Comparison of ENCODE assay signal across 8 mouse cellular contexts in genomic region chr10:41303639-41304444, GRCm38 (mm10). TPM values are rescaled to one million over a fixed set of nuclear protein-coding genes. Genes with fewer than 3 reads are reported as not detected.
A peak's percentile ranks its signal among the peaks of the same experiment; 100 is the strongest.
DNase-seq lines count a peak whose midpoint lies in the region; ATAC-seq lines count a peak whose summit lies in the region.

Gene Ak9, plus strand, starts transcription at chr10:41303980.

- peak; percentile 88 for DNase-seq in 416B (ENCODE audit: low read depth)
- DNase-seq in adrenal gland, postnatal 4 days (ENCODE audit: low spot score in 2 of 2), result peak; percentile 36 to 63
- peak; percentile 95 for DNase-seq in embryonic facial prominence, embryonic 14.5 days (ENCODE audit: low spot score)
- peak; percentile 87 for DNase-seq in heart, adult 8-10 months (ENCODE audit: low spot score)
- DNase-seq in kidney, adult 8-10 months, result peak; percentile 92 to 95
- DNase-seq in midbrain, embryonic 14.5 days, result peak; percentile 92
- peak; percentile 85 for DNase-seq in spleen, adult 12 weeks (ENCODE audit: low spot score)

- no peaks in the 10 kb centered on the region for H3K36me3 ChIP-seq in embryonic facial prominence, embryonic 14.5 days (ENCODE audit: control insufficient read depth, insufficient read depth, low read length)
- no peaks in the 10 kb centered on the region for H3K36me3 ChIP-seq in limb, embryonic 12.5 days
- H3K36me3 ChIP-seq in midbrain, embryonic 14.5 days (ENCODE audit: control insufficient read depth, insufficient read depth, low read length), result no peaks in the 10 kb centered on the region

- no peaks in the 10 kb centered on the region for H3K9me3 ChIP-seq in embryonic facial prominence, embryonic 14.5 days (ENCODE audit: control insufficient read depth, low read length)
- H3K9me3 ChIP-seq in limb, embryonic 12.5 days, result no peaks in the 10 kb centered on the region
- no peaks in the 10 kb centered on the region for H3K9me3 ChIP-seq in midbrain, embryonic 14.5 days (ENCODE audit: control insufficient read depth, low read length)

- peak within 1 kb of the TSS; percentile 79 for H3K9ac ChIP-seq in embryonic facial prominence, embryonic 14.5 days (ENCODE audit: low read depth, low read length)
- H3K9ac ChIP-seq in limb, embryonic 12.5 days (replicated peaks), result peak within 1 kb of the TSS; percentile 72
- H3K9ac ChIP-seq in midbrain, embryonic 14.5 days (replicated peaks; ENCODE audit: low read length), result peak within 1 kb of the TSS; percentile 80

- H3K4me2 ChIP-seq in embryonic facial prominence, embryonic 14.5 days (ENCODE audit: low read depth, low read length), result peak within 1 kb of the TSS; percentile 82
- peak within 1 kb of the TSS; percentile 82 for H3K4me2 ChIP-seq in limb, embryonic 12.5 days
- peak within 1 kb of the TSS; percentile 92 for H3K4me2 ChIP-seq in midbrain, embryonic 14.5 days (ENCODE audit: low read length)

- no peaks in the 10 kb centered on the region for H3K4me1 ChIP-seq in embryonic facial prominence, embryonic 14.5 days (ENCODE audit: control insufficient read depth, insufficient read depth, low read length)
- peaks cover 7% of the 10 kb centered on the region for H3K4me1 ChIP-seq in limb, embryonic 12.5 days (replicated peaks)
- H3K4me1 ChIP-seq in midbrain, embryonic 14.5 days (ENCODE audit: control insufficient read depth, insufficient read depth, low read length), result peaks cover 8% of the 10 kb centered on the region; the same call in 1 of the 2 replicates

- under 1% methylated on average over 25 of the region's 25 CpGs for WGBS in embryonic facial prominence, embryonic 14.5 days
- under 1% methylated on average over 25 of the region's 25 CpGs for WGBS in limb, embryonic 12.5 days
- WGBS in midbrain, embryonic 14.5 days, result under 1% methylated on average over 25 of the region's 25 CpGs

- ATAC-seq in embryonic facial prominence, embryonic 14.5 days (ENCODE audit: low read depth), result peak; percentile 89
- ATAC-seq in limb, embryonic 12.5 days (ENCODE audit: insufficient number of reproducible peaks, insufficient read depth, low FRiP score, low TSS enrichment, low read depth), result peak; percentile 67
- peak; percentile 75 for ATAC-seq in midbrain, embryonic 14.5 days (ENCODE audit: low FRiP score, low TSS enrichment)

- peak within 1 kb of the TSS; percentile 24; the same call in 1 of the 2 replicates for H3K27ac ChIP-seq in embryonic facial prominence, embryonic 14.5 days (replicated peaks; ENCODE audit: low read depth, low read length)
- H3K27ac ChIP-seq in limb, embryonic 12.5 days, result peak within 1 kb of the TSS; percentile 65
- H3K27ac ChIP-seq in midbrain, embryonic 14.5 days (replicated peaks; ENCODE audit: low read depth, low read length), result peak within 1 kb of the TSS; percentile 75

- no peaks in the 10 kb centered on the region for H3K27me3 ChIP-seq in embryonic facial prominence, embryonic 14.5 days (replicated peaks; ENCODE audit: control insufficient read depth, insufficient read depth, low read length)
- H3K27me3 ChIP-seq in limb, embryonic 12.5 days, result no peaks in the 10 kb centered on the region
- no peaks in the 10 kb centered on the region for H3K27me3 ChIP-seq in midbrain, embryonic 14.5 days (ENCODE audit: control insufficient read depth, insufficient read depth, low read length)

- H3K4me3 ChIP-seq in embryonic facial prominence, embryonic 14.5 days (ENCODE audit: low read depth, low read length), result peak within 1 kb of the TSS; percentile 94
- peak within 1 kb of the TSS; percentile 86 for H3K4me3 ChIP-seq in limb, embryonic 12.5 days (replicated peaks)
- peak within 1 kb of the TSS; percentile 63 for H3K4me3 ChIP-seq in midbrain, embryonic 14.5 days (replicated peaks; ENCODE audit: low read depth, low read length)

RNA-seq across cellular contexts. Expression of gene Ak9, which starts in this region (rescaled TPM):
- total RNA-seq in adrenal gland, postnatal 4 days (2021), result under 1 TPM; 0.06 to 0.08 TPM
- 0.13 and 0.21 TPM in 2 replicates for polyA plus RNA-seq in embryonic facial prominence, embryonic 14.5 days (2014; fragmentation: Nextera tagmentation; extraction: Ambion mirVana)
- total RNA-seq in heart, adult 8-10 months (2022), result under 1 TPM in 2 of 4 experiments, not detected in 2; 0.03 TPM
- polyA plus RNA-seq in limb, embryonic 12.5 days (2016; fragmentation: Nextera tagmentation; extraction: Ambion mirVana), result 0.03 and 0.05 TPM in 2 replicates
- 0.08 and 0.12 TPM in 2 replicates for polyA plus RNA-seq in midbrain, embryonic 14.5 days (2014; fragmentation: Nextera tagmentation; extraction: Ambion mirVana)

Comparison
In these comparisons a context has a peak if more than half of its experiments do, and no peak if none do; other contexts are left out.
1. Peak in every context shown above with its lines: DNase-seq, ATAC-seq, H3K4me3 ChIP-seq and H3K27ac ChIP-seq.
2. Peak in DNase-seq in adrenal gland, postnatal 4 days; RNA of the gene not detected or under 1 TPM.
3. Peak in DNase-seq, ATAC-seq, H3K4me3 ChIP-seq, H3K27ac ChIP-seq, H3K9ac ChIP-seq and H3K4me2 ChIP-seq in embryonic facial prominence, embryonic 14.5 days; RNA of the gene not detected or under 1 TPM.
4. Peak in DNase-seq in heart, adult 8-10 months; RNA of the gene not detected or under 1 TPM.
5. Peak in ATAC-seq, H3K4me3 ChIP-seq, H3K27ac ChIP-seq, H3K9ac ChIP-seq and H3K4me2 ChIP-seq in limb, embryonic 12.5 days; RNA of the gene not detected or under 1 TPM.
6. Peak in DNase-seq, ATAC-seq, H3K4me3 ChIP-seq, H3K27ac ChIP-seq, H3K9ac ChIP-seq and H3K4me2 ChIP-seq in midbrain, embryonic 14.5 days; RNA of the gene not detected or under 1 TPM.
7. H3K27ac ChIP-seq: peak in every context shown above with its lines; median percentile 75 in midbrain, embryonic 14.5 days; 65 in limb, embryonic 12.5 days; 24 in embryonic facial prominence, embryonic 14.5 days.